Mouse (Mus musculus): ENCODE data around the gene Magel2. TPM values are rescaled to one million over a fixed set of nuclear protein-coding genes. Genes with fewer than 3 reads are reported as not detected.

Magel2 gene
- not detected for total RNA-seq (2021)
- long read RNA-seq, experiment 1, result 0 reads
- long read RNA-seq, experiment 2, result 0 reads

DNA sequence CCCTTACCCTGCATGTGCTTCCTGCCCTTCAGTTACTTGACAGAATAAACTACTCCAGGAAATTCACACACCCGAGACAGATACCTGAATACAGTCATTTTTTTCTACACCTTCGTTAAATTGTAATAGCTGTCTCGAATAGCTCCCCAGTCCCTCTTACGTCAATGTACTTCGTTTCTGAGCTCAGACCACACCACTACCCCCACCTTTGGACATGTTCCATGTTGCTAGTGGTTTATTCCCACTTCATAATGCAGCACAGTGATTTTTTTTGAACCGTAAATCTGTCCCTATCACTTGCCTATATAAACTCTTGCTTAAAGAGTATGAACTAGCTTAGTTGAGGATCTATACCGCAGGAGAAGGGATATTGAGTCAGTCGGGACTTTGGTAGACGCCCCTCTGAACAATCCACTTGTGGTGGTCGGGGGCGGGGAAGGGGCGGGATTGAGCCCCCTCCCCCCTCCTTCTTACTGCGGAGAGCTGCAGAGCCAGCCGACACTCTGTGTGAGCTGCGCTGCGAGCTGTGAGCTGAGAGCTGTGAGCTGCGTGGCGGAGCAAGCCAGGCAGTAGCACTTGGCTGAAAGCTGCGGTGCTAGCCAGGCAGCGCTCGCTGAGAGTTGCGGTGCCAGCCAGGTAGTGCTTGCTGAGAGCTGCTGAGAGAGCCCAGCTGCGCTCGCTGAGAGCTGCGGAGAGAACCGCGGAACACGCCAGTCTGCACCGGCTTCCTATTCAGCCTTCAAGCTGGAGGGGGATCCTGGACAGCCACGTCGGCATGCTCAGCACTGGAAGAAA, at the start of gene Magel2:
Gene Magel2, plus strand, starts transcription at position 501 of the 795 bp plus-strand sequence.
- DNase-seq (ENCODE audit: low spot score), result no peak

DNA sequence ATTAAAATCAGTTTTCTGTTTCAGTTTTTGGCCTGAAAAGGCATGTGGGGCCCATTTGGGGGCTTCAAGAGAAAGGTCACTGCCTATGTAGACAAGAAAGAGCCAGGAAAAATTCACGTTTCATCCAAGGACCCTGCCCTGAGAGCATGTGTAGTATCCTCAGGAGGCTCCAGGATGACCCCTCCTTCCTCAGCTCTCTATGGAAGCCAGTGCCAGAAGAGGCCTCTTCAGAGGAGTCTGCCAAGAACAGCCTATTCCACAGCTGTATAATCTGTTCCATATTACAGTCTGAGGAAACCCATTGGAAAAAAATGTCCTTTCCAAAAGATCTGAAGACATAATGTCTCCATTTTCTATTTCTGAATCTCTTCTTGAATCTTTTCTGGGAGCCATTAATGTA, 31.4 kb upstream of the Magel2 start:
- DNase-seq (ENCODE audit: low spot score), result peak; percentile 39

DNA sequence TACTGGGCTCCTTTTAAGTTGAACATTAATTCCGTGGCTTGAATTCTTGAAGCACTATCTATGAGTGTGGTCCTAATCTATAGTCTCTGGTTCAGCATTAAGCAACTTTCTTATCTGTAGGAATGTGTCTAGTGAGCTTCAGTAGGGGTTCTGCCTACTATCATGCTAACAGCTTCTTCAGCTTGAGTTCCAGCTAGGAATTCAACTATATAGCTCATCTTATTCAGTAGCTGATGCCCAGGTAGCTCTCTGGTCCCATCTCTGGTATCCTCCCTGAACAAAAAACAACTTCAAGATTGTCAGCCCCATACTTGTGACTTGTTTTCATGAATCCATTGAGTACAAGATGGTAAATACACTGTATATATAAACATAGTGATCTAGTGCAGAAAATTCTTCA, 30.5 kb upstream of the Magel2 start, which contains the start of gene Ndn:
Gene Ndn, plus strand, starts transcription at position 301 of the 400 bp plus-strand sequence.
- no peak for DNase-seq (ENCODE audit: low spot score)

DNA sequence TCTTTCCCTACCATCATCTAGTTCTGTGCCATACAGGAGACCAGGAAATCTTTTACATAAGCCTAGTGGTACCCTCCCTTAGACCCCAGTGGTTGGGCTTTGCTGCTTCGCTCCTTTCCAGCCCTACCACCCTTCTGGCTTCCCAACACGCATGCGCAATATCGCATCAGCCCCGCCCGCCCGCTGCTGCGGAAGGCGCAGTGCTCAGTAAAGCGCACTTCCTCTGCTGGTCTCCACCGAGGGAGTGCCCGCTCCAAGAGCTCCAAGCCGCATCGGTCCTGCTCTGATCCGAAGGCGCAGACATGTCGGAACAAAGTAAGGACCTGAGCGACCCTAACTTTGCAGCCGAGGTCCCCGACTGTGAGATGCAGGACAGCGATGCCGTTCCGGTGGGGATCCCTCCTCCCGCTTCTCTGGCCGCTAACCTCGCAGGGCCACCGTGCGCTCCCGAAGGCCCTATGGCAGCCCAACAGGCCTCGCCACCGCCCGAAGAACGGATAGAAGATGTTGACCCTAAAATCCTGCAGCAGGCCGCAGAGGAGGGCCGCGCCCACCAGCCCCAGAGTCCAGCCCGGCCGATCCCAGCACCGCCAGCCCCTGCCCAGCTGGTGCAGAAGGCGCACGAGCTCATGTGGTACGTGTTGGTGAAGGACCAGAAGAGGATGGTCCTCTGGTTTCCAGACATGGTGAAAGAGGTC, 28.6 kb upstream of the Magel2 start:
- peak; percentile 60 for DNase-seq (ENCODE audit: low spot score)

DNA sequence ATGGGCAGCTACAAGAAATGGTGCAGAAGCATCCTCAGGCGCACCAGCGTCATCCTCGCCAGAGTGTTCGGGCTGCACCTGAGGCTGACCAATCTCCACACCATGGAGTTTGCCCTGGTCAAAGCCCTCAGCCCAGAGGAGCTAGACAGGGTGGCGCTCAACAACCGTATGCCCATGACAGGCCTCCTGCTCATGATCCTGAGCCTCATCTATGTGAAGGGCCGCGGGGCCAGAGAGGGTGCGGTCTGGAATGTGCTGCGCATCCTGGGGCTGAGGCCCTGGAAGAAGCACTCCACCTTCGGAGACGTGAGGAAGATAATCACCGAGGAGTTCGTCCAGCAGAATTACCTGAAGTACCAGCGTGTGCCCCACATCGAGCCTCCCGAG, 28.0 kb upstream of the Magel2 start:
- DNase-seq (ENCODE audit: low spot score), result no peak

DNA sequence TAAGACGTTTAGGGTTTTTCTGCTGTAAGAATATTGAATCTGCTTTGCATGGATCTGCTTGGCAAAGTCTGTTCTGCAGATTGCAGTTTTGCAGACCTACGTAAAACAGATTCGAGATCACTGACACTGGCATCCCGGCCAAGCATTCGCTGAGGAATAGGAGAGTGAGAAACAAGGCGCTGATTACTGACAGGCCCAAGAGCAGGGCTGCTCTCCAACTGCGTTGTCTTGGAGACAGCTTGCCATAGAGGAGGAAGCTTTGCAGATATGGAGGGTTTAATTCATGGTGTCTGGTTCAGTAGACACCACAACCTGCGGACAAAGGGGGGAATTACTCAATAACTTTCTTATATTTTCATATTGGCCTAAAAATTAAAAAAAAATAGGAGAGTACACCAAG, 25.5 kb upstream of the Magel2 start:
- DNase-seq (ENCODE audit: low spot score), result no peak

DNA sequence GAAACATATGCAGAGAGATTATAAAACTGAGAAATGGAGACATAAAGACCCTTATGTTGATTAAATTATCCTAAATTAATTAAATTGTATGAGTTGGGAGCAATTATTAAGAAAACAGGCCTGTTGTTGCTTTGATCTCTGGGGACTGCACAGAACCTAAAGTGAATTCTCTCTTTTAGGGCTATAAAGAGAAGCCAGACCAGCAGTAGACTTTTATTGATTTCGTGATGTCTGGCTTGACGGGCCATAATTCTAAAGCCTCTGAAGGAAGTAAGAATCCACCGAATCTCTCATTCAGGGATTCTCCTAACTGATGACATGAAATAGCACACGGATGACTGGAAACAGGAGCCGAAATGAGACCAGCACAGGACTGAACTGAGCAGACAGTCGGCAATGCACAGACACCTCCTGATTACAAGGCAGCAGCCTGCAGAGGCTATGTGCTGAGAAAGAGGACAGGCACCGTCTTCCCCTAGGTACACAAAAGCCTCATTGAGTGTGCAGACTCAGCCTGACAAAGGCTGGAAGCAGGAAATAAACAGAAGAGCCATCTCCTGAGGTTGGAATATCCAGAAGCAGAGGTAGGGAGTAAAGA, 11.7 kb upstream of the Magel2 start:
- DNase-seq (ENCODE audit: low spot score), result no peak

DNA sequence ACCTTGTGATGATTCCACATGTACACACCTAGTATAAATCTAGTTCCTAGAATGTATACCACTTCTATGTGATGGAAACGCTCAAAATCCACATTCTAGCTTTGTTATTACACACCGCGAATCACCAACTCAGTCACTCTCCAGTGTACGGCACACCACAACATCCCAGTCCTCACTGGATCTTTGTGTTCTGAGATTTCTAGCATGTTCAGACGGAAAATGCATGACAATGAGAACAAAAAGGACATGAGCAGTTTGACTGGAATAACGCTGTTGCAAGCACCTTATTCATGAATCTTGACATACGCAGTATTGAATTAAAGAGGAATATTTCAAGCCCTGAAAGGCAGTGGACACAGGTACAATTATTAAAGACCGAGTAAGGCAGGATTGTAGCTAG, 10.1 kb upstream of the Magel2 start:
- no peak for DNase-seq (ENCODE audit: low spot score)

DNA sequence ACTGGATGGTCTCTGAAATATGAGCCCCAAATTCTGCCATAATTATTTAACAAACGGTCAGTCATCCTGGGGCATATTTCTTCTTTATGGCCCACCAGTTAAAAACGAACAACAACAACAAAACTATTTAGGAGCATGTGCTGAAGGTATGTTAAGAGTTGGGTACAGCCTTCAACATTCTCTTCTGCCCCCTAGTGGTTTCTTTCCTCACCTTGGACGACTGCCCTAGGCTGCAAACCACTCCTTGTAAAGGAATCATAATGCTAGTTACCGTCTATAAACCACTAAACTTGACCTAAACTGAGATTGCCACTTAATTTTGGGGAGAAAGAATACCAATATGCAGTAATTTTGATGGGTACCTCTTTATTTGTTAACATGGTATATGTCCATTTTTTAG, 1.2 kb upstream of the Magel2 start:
- no peak for DNase-seq (ENCODE audit: low spot score)

DNA sequence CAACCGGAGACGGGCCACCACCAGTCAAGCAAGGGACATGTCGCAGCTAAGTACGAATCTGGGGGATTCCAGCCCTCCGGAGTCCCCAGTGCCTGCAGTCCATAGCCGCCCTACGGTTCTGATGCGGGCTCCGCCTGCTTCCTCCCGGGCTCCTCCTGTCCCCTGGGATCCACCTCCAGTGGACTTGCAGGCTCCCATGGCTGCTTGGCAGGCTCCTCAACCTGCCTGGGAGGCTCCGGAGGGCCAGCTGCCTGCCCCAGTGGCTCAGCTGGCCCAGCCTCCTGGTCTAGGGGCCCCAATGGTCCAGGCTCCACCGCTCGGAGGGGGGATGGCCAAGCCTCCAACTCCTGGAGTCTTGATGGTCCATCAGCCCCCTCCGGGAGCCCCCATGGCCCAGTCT, 503 bp downstream of the Magel2 start:
- DNase-seq (ENCODE audit: low spot score), result no peak

DNA sequence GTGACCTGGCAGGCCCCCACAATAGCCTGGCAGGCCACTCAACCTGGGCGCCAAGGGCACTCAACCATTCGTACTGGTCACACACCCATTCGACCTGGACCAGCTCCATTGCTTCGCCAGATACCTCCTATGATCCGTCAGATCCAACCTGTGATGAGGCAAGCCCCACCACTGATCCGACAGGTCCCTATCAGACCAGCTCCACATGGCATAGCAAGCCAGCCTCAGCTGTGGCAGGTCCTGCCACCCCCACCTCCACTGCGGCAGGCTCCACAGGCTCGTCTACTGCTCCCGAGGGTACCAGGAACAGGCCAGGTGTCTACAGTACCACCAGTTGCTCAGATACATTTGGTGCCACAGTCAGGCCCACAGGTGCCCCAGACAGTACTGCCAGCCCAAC, 1.7 kb downstream of the Magel2 start:
- DNase-seq (ENCODE audit: low spot score), result no peak

DNA sequence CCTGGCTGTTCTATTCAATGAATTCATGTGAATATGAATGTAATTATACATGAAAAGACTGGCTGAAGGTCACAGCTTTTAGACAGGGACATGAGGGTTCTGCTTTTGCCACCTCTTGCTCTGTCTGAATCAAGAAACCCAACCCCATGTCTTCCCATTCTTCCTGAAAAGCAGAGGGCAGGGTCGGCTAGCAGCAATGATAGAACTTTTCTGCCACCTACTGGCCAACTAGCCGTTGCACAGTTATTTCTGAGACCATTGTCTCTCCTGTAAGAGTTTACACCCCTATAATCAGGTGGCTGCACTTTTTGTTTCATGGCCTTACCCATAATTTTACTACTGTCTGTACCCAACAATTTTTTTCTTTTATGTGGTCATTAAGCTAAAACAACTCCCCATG, 5.6 kb downstream of the Magel2 start:
- DNase-seq (ENCODE audit: low spot score), result peak; percentile 33

DNA sequence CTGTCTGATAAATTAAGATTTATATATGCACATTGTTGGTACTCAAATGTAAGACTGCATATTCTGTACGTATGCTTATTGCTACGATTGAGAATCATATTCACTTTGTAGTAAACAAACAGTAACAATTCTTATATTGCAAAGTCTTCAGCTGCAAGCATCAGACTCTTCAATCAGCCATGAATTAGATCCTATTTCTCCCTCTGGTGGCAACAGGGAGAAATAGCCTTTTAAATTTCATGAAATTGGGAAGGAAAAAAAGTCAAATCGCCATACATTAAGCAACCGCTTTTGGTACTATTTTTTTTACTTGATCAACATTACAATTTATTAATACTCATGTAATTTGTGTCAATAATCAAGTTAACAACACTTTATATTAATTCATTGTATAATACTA, 11.5 kb downstream of the Magel2 start:
- DNase-seq (ENCODE audit: low spot score), result no peak

DNA sequence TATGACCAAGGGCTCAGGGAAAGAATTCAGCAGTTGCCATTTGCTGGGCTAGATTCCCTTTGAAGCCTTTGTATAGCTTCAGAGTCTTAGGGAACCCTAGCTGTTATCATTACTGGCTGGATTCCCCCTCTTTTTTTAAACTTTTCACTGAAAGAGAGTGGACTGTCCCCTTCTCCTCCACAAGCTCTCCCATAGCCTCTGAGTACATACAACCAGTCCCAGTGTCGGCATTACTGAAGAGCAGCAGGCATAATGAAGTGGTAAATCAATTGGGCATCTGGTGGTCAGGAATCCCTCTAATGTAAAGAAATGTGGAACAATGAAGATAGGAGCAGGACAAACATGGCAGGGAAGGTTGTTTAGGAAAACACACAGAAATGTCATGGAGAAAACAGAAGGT, 15.4 kb downstream of the Magel2 start:
- no peak for DNase-seq (ENCODE audit: low spot score)

DNA sequence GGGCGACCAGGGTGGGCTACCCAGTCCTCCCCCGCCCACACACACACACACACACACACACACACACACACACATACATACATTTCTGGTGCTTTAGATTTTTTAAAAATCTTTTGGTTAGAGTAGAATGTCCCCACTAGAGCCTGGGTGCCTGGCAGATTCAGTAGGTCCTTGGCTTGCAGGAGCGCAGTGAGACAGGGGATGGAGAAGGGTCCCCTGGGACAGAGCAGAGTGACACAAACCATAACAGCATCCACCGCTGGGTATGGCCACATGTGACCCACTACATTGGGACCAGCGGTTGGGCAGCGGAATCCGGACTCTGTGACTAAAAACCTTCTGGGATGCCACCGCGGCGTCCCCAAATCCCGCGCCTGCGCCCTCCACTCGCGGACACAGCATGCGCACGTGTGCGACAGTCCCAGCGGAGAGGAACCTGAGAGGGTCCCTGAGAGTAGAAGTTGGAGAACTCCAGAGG, 29.8 kb downstream of the Magel2 start:
- no peak for DNase-seq (ENCODE audit: low spot score)

DNA sequence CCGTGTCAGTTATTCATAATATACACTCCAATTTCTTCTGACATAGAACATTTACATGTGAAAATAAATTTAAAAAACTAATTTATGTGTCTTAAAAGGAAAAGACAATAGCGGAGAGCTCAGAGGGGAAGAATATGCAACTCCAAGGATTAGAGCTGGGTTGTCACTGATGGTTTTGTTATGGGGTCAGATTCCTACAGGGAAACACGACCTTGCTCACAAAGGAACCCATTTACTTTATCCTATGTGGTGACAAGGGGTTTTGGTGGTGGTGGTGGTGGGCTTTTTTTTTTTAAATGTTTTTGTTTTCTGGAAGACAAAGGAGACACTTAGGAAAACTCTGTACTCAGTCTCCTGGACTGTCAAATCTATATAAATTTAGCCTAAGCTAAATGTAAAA, 31.0 kb downstream of the Magel2 start:
- DNase-seq (ENCODE audit: low spot score), result no peak

DNA sequence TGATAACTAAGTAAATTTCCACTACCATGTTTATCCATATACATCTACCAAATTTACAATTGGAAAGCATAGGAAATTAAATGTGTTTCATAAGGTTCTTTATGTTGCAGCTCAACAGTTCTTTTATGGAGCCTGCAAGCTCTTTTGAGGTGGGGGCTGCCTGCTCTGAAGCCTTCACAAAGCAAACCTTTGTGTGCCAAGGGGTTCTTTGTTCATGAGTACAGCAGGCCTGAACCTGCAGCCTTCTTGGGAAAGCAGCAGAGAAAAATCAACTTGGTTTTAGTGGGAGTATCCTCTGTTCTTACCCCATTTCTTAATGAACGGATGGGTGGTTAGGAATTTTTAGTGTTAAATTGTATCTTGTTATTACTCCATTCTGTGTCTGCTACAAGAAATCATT, 38.4 kb downstream of the Magel2 start:
- no peak for DNase-seq (ENCODE audit: low spot score)

DNA sequence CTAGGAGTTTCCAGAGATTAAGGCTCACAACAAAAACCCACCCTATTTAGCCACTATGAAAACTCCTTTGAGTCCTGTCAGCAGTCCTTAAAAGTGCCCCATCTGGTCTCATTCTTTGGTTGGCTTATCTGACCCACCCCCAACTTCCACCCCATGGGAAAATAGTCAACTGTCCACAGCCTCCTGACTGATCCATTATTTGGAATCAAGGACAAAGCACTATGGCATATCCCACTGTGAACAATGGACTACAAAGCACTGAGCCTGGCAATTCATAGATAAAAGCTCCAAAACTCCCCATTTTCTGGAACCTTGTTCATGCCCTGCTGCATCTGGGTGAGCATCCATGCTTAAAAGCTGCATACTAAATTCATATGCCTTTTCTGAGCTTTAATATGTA, 39.4 kb downstream of the Magel2 start:
- DNase-seq (ENCODE audit: low spot score), result no peak

DNA sequence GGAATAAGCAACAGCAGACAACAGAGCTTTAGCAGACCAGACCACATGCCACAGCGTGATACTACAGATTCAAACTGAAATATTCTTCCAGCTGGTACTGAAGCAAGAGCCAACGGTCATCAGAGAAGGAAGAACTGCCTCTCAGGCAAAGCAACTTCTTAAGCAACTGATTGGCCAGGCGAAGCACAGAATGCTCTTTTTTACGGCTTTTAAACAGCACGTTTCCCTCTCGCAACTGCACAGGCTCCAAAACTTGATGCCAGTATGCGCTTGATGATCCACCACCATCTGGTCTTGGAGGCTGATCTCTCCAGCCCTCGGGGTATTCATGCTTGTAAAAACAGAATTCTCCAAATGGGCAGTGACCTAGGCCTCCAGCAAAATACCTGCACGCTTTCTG, 41.5 kb downstream of the Magel2 start:
- DNase-seq (ENCODE audit: low spot score), result no peak

DNA sequence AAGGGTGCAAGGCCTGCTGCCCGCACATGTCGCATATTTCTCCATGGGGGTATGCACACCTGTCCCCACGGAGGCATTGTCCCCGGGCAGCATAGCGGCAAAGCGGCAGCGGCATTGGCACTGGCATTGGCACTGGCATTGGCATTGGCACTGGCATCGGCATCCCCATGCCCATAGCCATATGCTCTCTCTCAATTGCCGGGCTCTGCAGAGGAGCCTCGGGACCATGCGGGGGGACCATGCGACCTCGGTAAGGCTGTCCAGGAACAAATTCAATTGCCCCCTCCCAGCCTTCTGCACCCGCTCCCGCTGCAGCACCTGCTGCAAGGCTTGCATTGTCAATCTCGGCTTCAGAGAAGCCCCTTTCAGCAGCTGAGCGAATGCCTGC, 42.3 kb downstream of the Magel2 start:
- DNase-seq (ENCODE audit: low spot score), result no peak

DNA sequence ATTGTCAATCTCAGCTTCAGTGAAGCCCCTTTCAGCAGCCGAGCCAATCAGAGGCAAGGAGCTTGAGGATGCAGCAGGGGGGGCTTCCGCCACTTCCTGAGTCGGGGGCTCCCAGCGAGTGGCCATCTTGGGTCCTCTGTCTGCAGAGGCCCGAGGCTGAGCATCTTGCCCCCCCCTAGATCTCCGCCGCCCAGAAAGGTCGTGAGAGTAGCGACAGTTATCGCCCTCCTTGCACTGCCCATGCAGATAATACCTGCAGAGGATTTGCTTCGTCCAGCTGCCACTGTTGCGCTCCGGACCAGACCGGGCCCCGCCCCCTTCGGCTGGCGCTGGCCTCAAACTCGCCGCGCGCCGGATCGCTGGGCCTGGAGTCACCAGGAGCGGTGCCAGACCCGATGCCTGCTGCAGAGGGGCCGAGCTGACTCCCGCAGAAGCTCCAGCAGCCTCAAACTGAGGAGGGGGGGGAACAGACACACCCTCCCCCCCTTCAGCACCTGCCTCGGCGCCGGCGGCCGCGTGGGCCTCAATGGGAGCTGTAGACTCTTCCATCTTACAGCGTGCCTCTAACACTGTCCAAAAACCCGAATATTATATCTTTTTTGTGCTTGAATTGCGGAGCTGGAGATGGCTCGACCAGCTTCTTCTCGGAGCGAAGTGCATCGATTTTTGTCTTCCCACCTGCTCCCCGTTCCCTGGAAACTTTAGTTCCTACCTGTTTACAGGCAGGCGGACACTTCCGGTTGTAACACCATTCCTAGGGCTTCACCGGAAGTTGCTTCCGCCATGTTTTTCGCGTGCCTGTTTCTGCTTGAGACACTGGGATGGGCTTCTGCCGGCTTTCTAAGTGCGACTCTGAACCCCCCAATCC, 42.9 kb downstream of the Magel2 start, which contains the start of gene Mkrn3:
Gene Mkrn3, minus strand, starts transcription at position 647 of the 868 bp plus-strand sequence.
- DNase-seq (ENCODE audit: low spot score), result peak; percentile 78

Measured in gastrocnemius, adult 18-20 months (tissue).